Mouse (Mus musculus): ENCODE measurements around the gene Tex21. TPM values are rescaled to one million over a fixed set of nuclear protein-coding genes. Genes with fewer than 3 reads are reported as not detected.

Gene Tex21
- polyA plus RNA-seq, 1 experiment from 2014 or later = not detected

DNA sequence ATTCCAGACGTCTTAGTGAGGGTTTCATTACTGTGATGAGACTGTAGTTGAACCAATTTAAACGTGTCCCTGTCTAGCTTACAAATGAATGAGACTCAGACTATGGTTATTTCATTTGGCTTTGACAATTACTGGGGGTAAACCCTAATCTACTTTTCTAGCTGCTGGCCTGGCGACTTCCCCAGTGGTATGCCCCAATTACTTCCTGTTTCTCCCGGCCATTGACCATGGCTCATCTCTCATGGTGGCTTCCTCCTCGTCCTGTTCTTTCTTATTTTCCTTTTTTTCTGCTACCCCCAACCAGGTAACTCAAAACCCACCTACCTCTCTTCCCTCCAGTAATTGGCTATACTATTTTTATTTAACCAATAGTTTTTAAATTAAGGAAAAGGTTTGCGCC lies 18.5 kb upstream of the Tex21 start:
- 77% methylated on average over 6 of the region's 6 CpGs for WGBS
- H3K4me1 ChIP-seq (ENCODE audit: control insufficient read depth, insufficient read depth, low read length) = no peaks in the 10 kb centered on the region

DNA sequence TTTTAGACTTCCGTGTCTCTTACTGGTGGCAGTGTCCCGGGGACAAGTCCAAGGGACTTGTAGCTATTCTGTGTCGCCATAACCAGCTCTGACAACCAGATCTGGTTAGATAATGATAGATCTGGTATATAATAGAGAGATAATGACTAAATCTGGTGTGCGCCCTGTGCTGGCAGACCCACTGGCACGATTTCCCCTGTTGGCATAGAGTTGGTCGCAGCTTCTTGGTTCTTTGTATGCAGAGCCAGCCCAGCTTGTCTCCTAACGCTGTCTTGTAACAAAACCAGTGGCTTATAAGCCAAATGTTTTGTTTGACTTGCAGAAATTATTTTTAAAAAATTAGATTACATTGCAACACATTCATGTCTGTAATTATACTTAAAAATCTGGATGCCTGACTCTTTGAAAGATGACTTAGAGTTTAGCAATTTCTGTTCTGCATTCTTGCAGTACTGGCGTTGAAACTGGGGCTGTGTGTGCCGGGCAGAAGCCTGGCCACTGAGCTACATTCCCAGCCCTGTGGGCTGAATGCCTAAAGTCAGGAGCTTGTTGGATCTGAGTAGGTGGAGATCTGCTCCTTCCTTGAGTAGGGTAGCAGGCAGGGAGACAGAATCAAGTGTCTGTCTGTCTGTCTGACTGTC lies 17.9 kb upstream of the Tex21 start:
- H3K27me3 ChIP-seq (ENCODE audit: control insufficient read depth, insufficient read depth, low read length) = no peaks in the 10 kb centered on the region
- WGBS = 92% methylated on average over 9 of the region's 9 CpGs
- no peaks in the 10 kb centered on the region for H3K36me3 ChIP-seq (ENCODE audit: control insufficient read depth, insufficient read depth, low read length)
- H3K9ac ChIP-seq (ENCODE audit: low read length) = no peak overlapping the region
- H3K27ac ChIP-seq (replicated peaks; ENCODE audit: low read depth, low read length) = no peak overlapping the region
- no peaks in the 10 kb centered on the region for H3K9me3 ChIP-seq (ENCODE audit: control insufficient read depth, low read length)
- H3K4me1 ChIP-seq (ENCODE audit: control insufficient read depth, insufficient read depth, low read length) = no peaks in the 10 kb centered on the region
- H3K4me2 ChIP-seq (ENCODE audit: low read depth, severe bottlenecking) = no peak overlapping the region
- DNase-seq (ENCODE audit: low spot score) (no peak), ATAC-seq (ENCODE audit: insufficient number of reproducible peaks, low FRiP score, low TSS enrichment, low read depth) (no peak)
- H3K4me3 ChIP-seq (ENCODE audit: low read depth, low read length) = no peak overlapping the region

More for the DNA sequence above, 18.5 kb upstream of the Tex21 start:
- no peak overlapping the region for H3K4me2 ChIP-seq (ENCODE audit: low read depth, severe bottlenecking)
- no peaks in the 10 kb centered on the region for H3K36me3 ChIP-seq (ENCODE audit: control insufficient read depth, insufficient read depth, low read length)
- ATAC-seq (ENCODE audit: insufficient number of reproducible peaks, low FRiP score, low TSS enrichment, low read depth) (no peak), DNase-seq (ENCODE audit: low spot score) (no peak)
- H3K9me3 ChIP-seq (ENCODE audit: control insufficient read depth, low read length) = no peaks in the 10 kb centered on the region
- H3K27ac ChIP-seq (replicated peaks; ENCODE audit: low read depth, low read length) = no peak overlapping the region
- H3K27me3 ChIP-seq (ENCODE audit: control insufficient read depth, insufficient read depth, low read length) = no peaks in the 10 kb centered on the region
- H3K4me3 ChIP-seq (ENCODE audit: low read depth, low read length) = no peak overlapping the region
- no peak overlapping the region for H3K9ac ChIP-seq (ENCODE audit: low read length)

DNA sequence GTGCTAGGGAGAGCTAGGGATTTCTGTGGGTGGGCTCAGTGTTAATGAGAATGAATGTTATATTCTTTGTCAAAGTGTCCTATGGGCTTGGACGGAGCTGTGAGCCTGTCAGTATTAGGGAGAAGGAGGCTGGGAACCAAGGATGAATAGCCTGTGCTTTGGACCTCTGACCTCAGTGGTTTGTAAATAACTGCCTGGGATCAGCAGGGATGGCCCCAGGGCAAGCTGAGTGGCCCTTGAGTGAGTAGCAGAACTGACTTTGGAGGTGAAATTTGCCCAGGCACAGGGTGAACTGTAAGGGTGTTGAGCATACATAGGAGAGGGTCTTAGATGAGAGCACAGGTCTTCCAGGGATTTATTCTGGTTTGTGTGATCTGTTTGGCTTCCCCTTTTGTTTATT lies 17.3 kb upstream of the Tex21 start:
- H3K9ac ChIP-seq (ENCODE audit: low read length) = no peak overlapping the region
- H3K4me2 ChIP-seq (ENCODE audit: low read depth, severe bottlenecking) = no peak overlapping the region
- WGBS = 33% methylated on average over 1 of the region's 1 CpGs
- H3K36me3 ChIP-seq (ENCODE audit: control insufficient read depth, insufficient read depth, low read length) = no peaks in the 10 kb centered on the region
- no peak overlapping the region for H3K27ac ChIP-seq (replicated peaks; ENCODE audit: low read depth, low read length)
- H3K4me3 ChIP-seq (ENCODE audit: low read depth, low read length) = no peak overlapping the region
- H3K27me3 ChIP-seq (ENCODE audit: control insufficient read depth, insufficient read depth, low read length) = no peaks in the 10 kb centered on the region
- DNase-seq (ENCODE audit: low spot score) (no peak), ATAC-seq (ENCODE audit: insufficient number of reproducible peaks, low FRiP score, low TSS enrichment, low read depth) (no peak)
- no peaks in the 10 kb centered on the region for H3K9me3 ChIP-seq (ENCODE audit: control insufficient read depth, low read length)
- H3K4me1 ChIP-seq (ENCODE audit: control insufficient read depth, insufficient read depth, low read length) = no peaks in the 10 kb centered on the region

DNA sequence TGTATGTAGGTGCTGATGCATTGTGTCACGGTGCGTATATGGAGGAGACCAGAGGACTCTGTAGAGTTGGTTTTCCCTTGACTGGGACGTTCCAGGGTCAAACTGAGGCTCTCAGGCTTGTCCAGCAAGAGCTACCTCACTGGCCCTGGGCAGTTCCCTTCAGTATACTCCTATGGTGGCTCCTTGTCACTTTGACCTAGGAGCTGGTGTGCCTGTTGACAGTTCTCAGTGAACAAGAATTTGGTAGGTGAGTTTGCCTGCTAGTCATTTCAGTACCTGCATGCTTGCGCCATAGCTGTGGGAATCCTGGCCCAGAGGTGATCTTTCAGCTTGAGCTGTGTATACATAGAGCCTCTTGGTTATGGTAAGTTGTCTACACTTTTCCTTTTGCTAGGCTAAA lies 16.4 kb upstream of the Tex21 start:
- Histone ChIP-seq H3K36me3 (ENCODE audit: control insufficient read depth, insufficient read depth, low read length) (no peaks in the 10 kb centered on the region), H3K9ac (ENCODE audit: low read length) (no peak overlapping the region), H3K4me3 (ENCODE audit: low read depth, low read length) (no peak overlapping the region), H3K4me2 (ENCODE audit: low read depth, severe bottlenecking) (no peak overlapping the region), H3K9me3 (ENCODE audit: control insufficient read depth, low read length) (no peaks in the 10 kb centered on the region), H3K27me3 (ENCODE audit: control insufficient read depth, insufficient read depth, low read length) (no peaks in the 10 kb centered on the region), H3K4me1 (ENCODE audit: control insufficient read depth, insufficient read depth, low read length) (no peaks in the 10 kb centered on the region), H3K27ac (replicated peaks; ENCODE audit: low read depth, low read length) (no peak overlapping the region)
- DNase-seq (ENCODE audit: low spot score) = no peak
- ATAC-seq (ENCODE audit: insufficient number of reproducible peaks, low FRiP score, low TSS enrichment, low read depth) = no peak
- WGBS = 92% methylated on average over 4 of the region's 4 CpGs

DNA sequence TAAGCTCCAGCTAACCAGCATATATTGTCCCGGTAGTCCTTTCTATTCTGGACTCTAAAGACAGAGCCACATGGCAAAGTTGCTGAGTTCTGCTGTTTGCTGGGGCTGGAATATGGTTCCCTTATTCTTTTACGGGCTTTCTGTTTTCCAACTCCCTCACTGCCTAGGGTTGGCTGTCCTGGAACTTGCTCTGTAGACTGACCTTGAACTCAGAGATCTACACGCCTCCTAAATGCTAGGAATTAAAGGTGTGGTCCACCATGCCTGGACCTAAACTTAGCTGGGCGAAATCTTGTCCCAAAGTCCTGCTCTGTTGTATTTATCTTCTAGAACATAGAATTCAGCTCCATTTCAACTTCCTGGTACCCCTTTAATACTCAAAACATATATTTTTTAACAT lies 15.0 kb upstream of the Tex21 start:
- no peaks in the 10 kb centered on the region for H3K27me3 ChIP-seq (ENCODE audit: control insufficient read depth, insufficient read depth, low read length)
- WGBS = 91% methylated on average over 4 of the region's 4 CpGs
- H3K4me3 ChIP-seq (ENCODE audit: low read depth, low read length) = no peak overlapping the region
- no peaks in the 10 kb centered on the region for H3K4me1 ChIP-seq (ENCODE audit: control insufficient read depth, insufficient read depth, low read length)
- DNase-seq (ENCODE audit: low spot score) = no peak
- no peaks in the 10 kb centered on the region for H3K9me3 ChIP-seq (ENCODE audit: control insufficient read depth, low read length)
- no peak for ATAC-seq (ENCODE audit: insufficient number of reproducible peaks, low FRiP score, low TSS enrichment, low read depth)
- no peaks in the 10 kb centered on the region for H3K36me3 ChIP-seq (ENCODE audit: control insufficient read depth, insufficient read depth, low read length)
- H3K9ac ChIP-seq (ENCODE audit: low read length) = no peak overlapping the region
- H3K4me2 ChIP-seq (ENCODE audit: low read depth, severe bottlenecking) = no peak overlapping the region
- H3K27ac ChIP-seq (replicated peaks; ENCODE audit: low read depth, low read length) = no peak overlapping the region

DNA sequence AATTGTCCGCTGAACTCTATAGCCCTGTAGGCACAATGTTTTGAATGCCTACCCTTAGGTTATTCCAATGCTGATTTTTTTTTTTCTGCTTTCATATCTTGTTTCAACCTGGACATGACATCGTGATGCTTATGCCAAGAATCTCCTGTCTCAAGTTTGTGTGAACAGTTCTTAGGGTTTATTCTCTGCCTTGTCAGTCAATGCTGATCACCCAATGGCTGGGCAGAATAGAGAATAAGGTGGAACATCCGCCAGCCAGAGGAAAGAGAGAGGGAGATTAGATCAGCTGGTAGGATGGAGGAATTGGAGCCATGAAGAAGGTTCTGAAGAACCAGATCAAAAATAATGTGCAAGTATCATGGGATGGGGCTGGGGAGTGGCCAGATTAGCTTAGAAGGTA lies 14.1 kb upstream of the Tex21 start:
- Histone ChIP-seq H3K9ac (ENCODE audit: low read length) (no peak overlapping the region), H3K27ac (replicated peaks; ENCODE audit: low read depth, low read length) (no peak overlapping the region), H3K9me3 (ENCODE audit: control insufficient read depth, low read length) (no peaks in the 10 kb centered on the region), H3K36me3 (ENCODE audit: control insufficient read depth, insufficient read depth, low read length) (no peaks in the 10 kb centered on the region), H3K27me3 (ENCODE audit: control insufficient read depth, insufficient read depth, low read length) (no peaks in the 10 kb centered on the region), H3K4me2 (ENCODE audit: low read depth, severe bottlenecking) (no peak overlapping the region), H3K4me1 (ENCODE audit: control insufficient read depth, insufficient read depth, low read length) (no peaks in the 10 kb centered on the region), H3K4me3 (ENCODE audit: low read depth, low read length) (no peak overlapping the region)
- WGBS = 91% methylated on average over 3 of the region's 3 CpGs
- no peak for DNase-seq (ENCODE audit: low spot score)
- no peak for ATAC-seq (ENCODE audit: insufficient number of reproducible peaks, low FRiP score, low TSS enrichment, low read depth)

DNA sequence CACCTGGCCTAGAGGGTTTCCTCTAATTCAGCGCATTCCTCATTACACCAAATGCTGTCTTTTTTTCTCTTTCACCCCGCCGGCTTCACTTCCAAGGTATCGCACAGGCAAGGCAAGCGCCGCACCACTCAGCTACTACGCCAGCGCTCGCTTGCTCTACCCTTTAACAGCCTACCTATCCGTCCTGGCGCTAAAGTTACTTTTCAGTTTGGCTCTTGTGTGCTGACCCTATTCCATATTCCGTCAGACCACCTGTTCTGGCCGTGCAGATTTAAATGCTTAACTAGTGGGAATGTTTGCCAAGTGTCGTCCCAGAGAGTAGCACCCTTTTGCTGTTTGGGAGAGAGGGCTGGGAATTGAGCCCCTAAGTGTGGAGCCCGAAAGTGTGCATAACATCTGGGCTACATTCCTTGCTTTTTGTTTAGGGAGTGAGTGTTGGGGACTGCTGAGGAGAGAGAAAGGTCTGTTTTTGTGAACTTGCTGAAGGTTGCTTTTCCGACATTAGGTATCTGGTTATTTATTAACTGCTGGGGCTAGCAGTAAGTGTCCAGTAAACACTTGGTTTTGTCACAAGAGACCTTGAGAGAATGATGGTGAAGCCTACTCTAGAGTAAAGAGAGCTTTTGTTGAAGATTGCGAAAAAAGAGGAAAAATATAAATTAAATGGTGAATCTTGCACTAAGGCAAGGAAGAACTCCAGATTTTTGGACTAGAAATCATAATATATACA lies 9.7 kb upstream of the Tex21 start:
- ATAC-seq (ENCODE audit: insufficient number of reproducible peaks, low FRiP score, low TSS enrichment, low read depth) (no peak), DNase-seq (ENCODE audit: low spot score) (peak; percentile 55)
- Histone ChIP-seq H3K27me3 (ENCODE audit: control insufficient read depth, insufficient read depth, low read length) (no peaks in the 10 kb centered on the region), H3K36me3 (ENCODE audit: control insufficient read depth, insufficient read depth, low read length) (no peaks in the 10 kb centered on the region), H3K9ac (ENCODE audit: low read length) (peak overlapping the region; percentile 67), H3K4me2 (ENCODE audit: low read depth, severe bottlenecking) (peak overlapping the region; percentile 91), H3K4me1 (ENCODE audit: control insufficient read depth, insufficient read depth, low read length) (no peaks in the 10 kb centered on the region), H3K27ac (replicated peaks; ENCODE audit: low read depth, low read length) (no peak overlapping the region), H3K4me3 (ENCODE audit: low read depth, low read length) (peak overlapping the region; percentile 51), H3K9me3 (ENCODE audit: control insufficient read depth, low read length) (no peaks in the 10 kb centered on the region)
- 5% methylated on average over 17 of the region's 17 CpGs for WGBS

DNA sequence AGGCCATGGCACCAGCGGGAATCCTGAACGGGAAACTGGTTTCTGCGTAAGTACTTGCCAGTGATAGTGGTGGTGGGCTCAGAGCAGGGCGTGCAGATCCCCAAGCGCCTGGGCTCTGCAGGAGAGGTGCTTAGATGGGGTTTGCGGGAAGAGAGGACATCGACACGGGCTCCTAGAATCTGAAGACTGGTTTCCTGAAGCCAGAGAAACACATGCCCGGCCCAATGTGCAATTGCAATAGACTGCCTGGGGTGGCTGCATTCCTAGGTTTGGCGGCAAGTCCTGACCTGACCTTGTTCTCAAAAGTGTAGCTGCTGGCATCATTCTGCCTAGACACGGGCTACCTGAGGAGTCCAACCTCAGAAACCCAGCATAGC lies 8.9 kb upstream of the Tex21 start:
- H3K27ac ChIP-seq (replicated peaks; ENCODE audit: low read depth, low read length) = 0 out of 2 replicates have a peak overlapping the region, but pooled peaks have one; percentile 22
- H3K36me3 ChIP-seq (ENCODE audit: control insufficient read depth, insufficient read depth, low read length) = no peaks in the 10 kb centered on the region
- no peaks in the 10 kb centered on the region for H3K4me1 ChIP-seq (ENCODE audit: control insufficient read depth, insufficient read depth, low read length)
- H3K9ac ChIP-seq (ENCODE audit: low read length) = peak overlapping the region; percentile 67
- H3K4me2 ChIP-seq (ENCODE audit: low read depth, severe bottlenecking) = peak overlapping the region; percentile 91
- DNase-seq (ENCODE audit: low spot score) (no peak), ATAC-seq (ENCODE audit: insufficient number of reproducible peaks, low FRiP score, low TSS enrichment, low read depth) (no peak)
- no peaks in the 10 kb centered on the region for H3K27me3 ChIP-seq (ENCODE audit: control insufficient read depth, insufficient read depth, low read length)
- 0% methylated on average over 11 of the region's 11 CpGs for WGBS
- H3K9me3 ChIP-seq (ENCODE audit: control insufficient read depth, low read length) = no peaks in the 10 kb centered on the region
- peak overlapping the region; percentile 51 for H3K4me3 ChIP-seq (ENCODE audit: low read depth, low read length)

All from limb, embryonic 11.5 days (tissue).